Mouse (Mus musculus): ENCODE measurements around the gene Olfr1375.

- TF ChIP-seq CTCF (IDR thresholded peaks at IDR 0.05) (peak; percentile 92), POLR2A (IDR thresholded peaks at IDR 0.05; ENCODE audit: insufficient read depth, low read depth, low read length) (no peak)
Observed at GRCm38 (mm10) chr11:51032851-51033250, 15.1 kb upstream of the Olfr1375 start.

Measured in heart, adult 2 months (tissue).